Mouse (Mus musculus) kidney, adult 2 months (tissue): ENCODE measurements around the gene Car9.

ENCODE experiments used
- CTCF ChIP-seq: fragments of 200-500 bp; conservative IDR thresholded peaks from 2 replicates; pipeline ENCODE4 v1.5.1; 2011; ENCODE audit warnings: low read depth, mild to moderate bottlenecking, control low read depth, low read length, moderate library complexity, mixed read lengths; ENCODE audit not compliant: insufficient read depth, insufficient read length
- POLR2A ChIP-seq: fragments of 200-500 bp; IDR thresholded peaks from one replicate; pipeline ENCODE4 v1.6.1; 2011; ENCODE audit warnings: low read depth, low read length, control low read depth

- TF ChIP-seq POLR2A (no peak), CTCF (no peak)
Observed at GRCm38 (mm10) chr4:43466872-43467271, 39.9 kb upstream of the Car9 start.
